Mouse (Mus musculus): ENCODE results near the gene Gdpd1. TPM values are rescaled to one million over a fixed set of nuclear protein-coding genes. Genes with fewer than 3 reads are reported as not detected.

Gdpd1 gene
- 126 and 136 TPM in 2 replicates for polyA plus RNA-seq (2016; fragmentation: Nextera tagmentation; extraction: Ambion mirVana)

- peak; percentile 96 for ATAC-seq (ENCODE audit: low FRiP score)
- peak within 1 kb of the TSS; percentile 62 for H3K4me2 ChIP-seq (replicated peaks)
- WGBS: 1% methylated on average over 43 of the region's 43 CpGs
- H3K9me3 ChIP-seq (replicated peaks): no peaks in the 10 kb centered on the region
- H3K4me1 ChIP-seq: peaks cover 24% of the 10 kb centered on the region
- peak within 1 kb of the TSS; percentile 69 for H3K4me3 ChIP-seq
- H3K36me3 ChIP-seq: peaks cover 15% of the 10 kb centered on the region
- H3K27me3 ChIP-seq: no peaks in the 10 kb centered on the region
- H3K27ac ChIP-seq: peak within 1 kb of the TSS; percentile 98
- peak within 1 kb of the TSS; percentile 90 for H3K9ac ChIP-seq
These were observed at the start of gene Gdpd1 for GRCm38 (mm10) chr11:87073866-87074440. Gene Gdpd1 (minus strand): TSS chr11:87074062.

- WGBS: 84% methylated on average over 8 of the region's 8 CpGs
- Histone ChIP-seq H3K27ac (no peak overlapping the region), H3K4me1 (peaks cover 6% of the 10 kb centered on the region; the same call in 1 of the 2 replicates), H3K9me3 (replicated peaks) (no peaks in the 10 kb centered on the region), H3K36me3 (peaks cover 60% of the 10 kb centered on the region), H3K4me2 (replicated peaks) (no peak overlapping the region), H3K9ac (no peak overlapping the region), H3K27me3 (no peaks in the 10 kb centered on the region), H3K4me3 (no peak overlapping the region)
- no peak for ATAC-seq (ENCODE audit: low FRiP score)
These were observed 48.0 kb upstream of the Gdpd1 start for GRCm38 (mm10) chr11:87121864-87122263.

- H3K36me3 ChIP-seq: peaks cover 28% of the 10 kb centered on the region
- H3K9ac ChIP-seq: peak overlapping the region; percentile 94
- H3K27ac ChIP-seq: peak overlapping the region; percentile 96
- peak overlapping the region; percentile 57 for H3K4me2 ChIP-seq (replicated peaks)
- H3K4me1 ChIP-seq: peaks cover 28% of the 10 kb centered on the region
- 10% methylated on average over 9 of the region's 9 CpGs for WGBS
- H3K9me3 ChIP-seq (replicated peaks): no peaks in the 10 kb centered on the region
- H3K4me3 ChIP-seq: peak overlapping the region; percentile 75
- H3K27me3 ChIP-seq: no peaks in the 10 kb centered on the region
- ATAC-seq (ENCODE audit: low FRiP score): no peak
These were observed 36.5 kb upstream of the Gdpd1 start for GRCm38 (mm10) chr11:87110172-87110909.

GRCm38 (mm10) chr11:87109519-87110171 is 35.8 kb upstream of the Gdpd1 start:
- peaks cover 28% of the 10 kb centered on the region for H3K4me1 ChIP-seq
- H3K36me3 ChIP-seq: peaks cover 28% of the 10 kb centered on the region
- peak overlapping the region; percentile 57 for H3K4me2 ChIP-seq (replicated peaks)
- peak overlapping the region; percentile 75 for H3K4me3 ChIP-seq
- under 1% methylated on average over 42 of the region's 42 CpGs for WGBS
- no peaks in the 10 kb centered on the region for H3K27me3 ChIP-seq
- ATAC-seq (ENCODE audit: low FRiP score): no peak
- H3K27ac ChIP-seq: peak overlapping the region; percentile 96
- peak overlapping the region; percentile 94 for H3K9ac ChIP-seq
- no peaks in the 10 kb centered on the region for H3K9me3 ChIP-seq (replicated peaks)

GRCm38 (mm10) chr11:87108755-87109518 is 35.1 kb upstream of the Gdpd1 start, which contains the start of gene Ska2:
Gene Ska2 (plus strand): TSS chr11:87109234.
- under 1% methylated on average over 40 of the region's 40 CpGs for WGBS
- Histone ChIP-seq H3K36me3 (peaks cover 33% of the 10 kb centered on the region), H3K9me3 (replicated peaks) (no peaks in the 10 kb centered on the region), H3K4me1 (peaks cover 24% of the 10 kb centered on the region), H3K4me3 (peak within 1 kb of the TSS; percentile 75), H3K9ac (peak within 1 kb of the TSS; percentile 94), H3K4me2 (replicated peaks) (peak within 1 kb of the TSS; percentile 65), H3K27ac (peak within 1 kb of the TSS; percentile 96), H3K27me3 (no peaks in the 10 kb centered on the region)
- peak; percentile 100 for ATAC-seq (ENCODE audit: low FRiP score)

- Histone ChIP-seq H3K4me1 (peaks cover 23% of the 10 kb centered on the region), H3K36me3 (peaks cover 33% of the 10 kb centered on the region), H3K4me3 (peak within 1 kb of the TSS; percentile 75), H3K4me2 (replicated peaks) (peak within 1 kb of the TSS; percentile 65), H3K27me3 (no peaks in the 10 kb centered on the region), H3K9me3 (replicated peaks) (no peaks in the 10 kb centered on the region), H3K27ac (peak within 1 kb of the TSS; percentile 96), H3K9ac (peak within 1 kb of the TSS; percentile 94)
- ATAC-seq (ENCODE audit: low FRiP score): no peak; the same call in 1 of the 2 replicates
- under 1% methylated on average over 14 of the region's 14 CpGs for WGBS
These were observed 34.5 kb upstream of the Gdpd1 start, which contains the start of gene Prr11 for GRCm38 (mm10) chr11:87108409-87108754. Gene Prr11 (minus strand): TSS chr11:87108708.

GRCm38 (mm10) chr11:87087142-87087541 is 13.3 kb upstream of the Gdpd1 start:
- Histone ChIP-seq H3K4me3 (peak overlapping the region; percentile 94; the same call in 1 of the 2 replicates), H3K9ac (peak overlapping the region; percentile 92; the same call in 1 of the 2 replicates), H3K4me1 (peaks cover 26% of the 10 kb centered on the region), H3K36me3 (peaks cover 44% of the 10 kb centered on the region), H3K4me2 (replicated peaks) (peak overlapping the region; percentile 94), H3K27ac (no peak overlapping the region), H3K27me3 (no peaks in the 10 kb centered on the region), H3K9me3 (replicated peaks) (no peaks in the 10 kb centered on the region)
- ATAC-seq (ENCODE audit: low FRiP score): no peak
- 73% methylated on average over 2 of the region's 2 CpGs for WGBS

- 2% methylated on average over 35 of the region's 43 CpGs for whole genome bisulfite sequencing
- Histone ChIP-seq H3K36me3 (peaks cover 43% of the 10 kb centered on the region), H3K4me2 (replicated peaks) (peak within 1 kb of the TSS; percentile 94), H3K27ac (peak within 1 kb of the TSS; percentile 74), H3K4me3 (peak within 1 kb of the TSS; percentile 94), H3K27me3 (no peaks in the 10 kb centered on the region), H3K9me3 (replicated peaks) (no peaks in the 10 kb centered on the region), H3K4me1 (peaks cover 26% of the 10 kb centered on the region), H3K9ac (peak within 1 kb of the TSS; percentile 92)
- ATAC-seq (ENCODE audit: low FRiP score): peak; percentile 68
These were observed 12.6 kb upstream of the Gdpd1 start, which contains the start of gene Smg8 for GRCm38 (mm10) chr11:87086290-87086984. Gene Smg8 (minus strand): TSS chr11:87086774.

GRCm38 (mm10) chr11:87085461-87085860 is 11.6 kb upstream of the Gdpd1 start:
- Histone ChIP-seq H3K9me3 (replicated peaks) (no peaks in the 10 kb centered on the region), H3K4me1 (peaks cover 26% of the 10 kb centered on the region), H3K27ac (no peak overlapping the region), H3K36me3 (peaks cover 44% of the 10 kb centered on the region), H3K9ac (peak overlapping the region; percentile 92; the same call in 1 of the 2 replicates), H3K4me3 (peak overlapping the region; percentile 94), H3K27me3 (no peaks in the 10 kb centered on the region), H3K4me2 (replicated peaks) (peak overlapping the region; percentile 94)
- WGBS: 92% methylated on average over 13 of the region's 13 CpGs
- ATAC-seq (ENCODE audit: low FRiP score): no peak

GRCm38 (mm10) chr11:87083712-87084111 is 9.8 kb upstream of the Gdpd1 start:
- ATAC-seq (ENCODE audit: low FRiP score): no peak
- WGBS: 76% methylated on average over 1 of the region's 1 CpGs
- no peak overlapping the region for H3K4me3 ChIP-seq
- H3K4me1 ChIP-seq: peaks cover 26% of the 10 kb centered on the region
- no peak overlapping the region for H3K27ac ChIP-seq
- H3K9me3 ChIP-seq (replicated peaks): no peaks in the 10 kb centered on the region
- H3K27me3 ChIP-seq: no peaks in the 10 kb centered on the region
- no peak overlapping the region for H3K9ac ChIP-seq
- H3K4me2 ChIP-seq (replicated peaks): no peak overlapping the region
- peaks cover 49% of the 10 kb centered on the region for H3K36me3 ChIP-seq

- ATAC-seq (ENCODE audit: low FRiP score): peak; percentile 84
- WGBS: under 1% methylated on average over 24 of the region's 24 CpGs
- Histone ChIP-seq H3K4me2 (replicated peaks) (peak overlapping the region; percentile 62), H3K4me3 (peak overlapping the region; percentile 69), H3K4me1 (peaks cover 24% of the 10 kb centered on the region), H3K9ac (peak overlapping the region; percentile 90), H3K9me3 (replicated peaks) (no peaks in the 10 kb centered on the region), H3K27me3 (no peaks in the 10 kb centered on the region), H3K27ac (peak overlapping the region; percentile 98), H3K36me3 (peaks cover 15% of the 10 kb centered on the region)
These were observed 458 bp downstream of the Gdpd1 start for GRCm38 (mm10) chr11:87073343-87073865.
